Comparison of ENCODE assay signal across 46 mouse cellular contexts in genomic region chr10:21614520-21614919, GRCm38 (mm10). TPM values are rescaled to one million over a fixed set of nuclear protein-coding genes. Genes with fewer than 3 reads are reported as not detected.
"Had no signal": no experiment of that assay in that cellular context is flagged by ENCODE, and none has a peak within 500 bp of the region (broad histone marks: within the 10 kb centered on the region; RNA-seq: fewer than 3 reads in every experiment).

No protein-coding gene starts in this region.

- ATAC-seq: hindbrain, postnatal 0 days; intestine, embryonic 15.5 days; intestine, embryonic 16.5 days; intestine, postnatal 0 days had no signal

- H3K27ac ChIP-seq: heart, embryonic 13.5 days; heart, embryonic 15.5 days; hindbrain, embryonic 10.5 days; hindbrain, embryonic 12.5 days; hindbrain, embryonic 13.5 days; hindbrain, embryonic 14.5 days; hindbrain, embryonic 15.5 days; hindbrain, postnatal 0 days; intestine, embryonic 15.5 days; kidney, embryonic 15.5 days; layer of hippocampus, adult 2 months; left cerebral cortex, adult 2 months had no signal

- H3K4me3 ChIP-seq: heart, embryonic 12.5 days; heart, embryonic 13.5 days; heart, embryonic 15.5 days; hindbrain, embryonic 10.5 days; hindbrain, embryonic 12.5 days; hindbrain, embryonic 13.5 days; hindbrain, embryonic 15.5 days; intestine, embryonic 15.5 days; kidney, embryonic 15.5 days; layer of hippocampus, adult 2 months; left cerebral cortex, adult 2 months had no signal

- DNase-seq: heart, postnatal 10 days; heart, postnatal 14 days; heart, postnatal 36 days; heart, postnatal 4 days; kidney, adult 11 months; kidney, adult 18-20 months; kidney, adult 2 months; kidney, adult 8-10 months; kidney, postnatal 10 days; kidney, postnatal 14 days; kidney, postnatal 25 days; kidney, postnatal 36 days; kidney, postnatal 4 days; layer of hippocampus, adult 9-11 months; layer of hippocampus, postnatal 36 days had no signal

RNA-seq across cellular contexts. Expression of gene 1700020N01Rik, which starts 21.6 kb away (rescaled TPM):
- total RNA-seq: heart, postnatal 10 days; heart, postnatal 14 days; heart, postnatal 25 days; heart, postnatal 36 days; heart, postnatal 4 days; hematopoietic stem cell, adult 5-6 weeks; hindbrain, postnatal 0 days; layer of hippocampus, adult 18-20 months; layer of hippocampus, adult 2 months; layer of hippocampus, adult 8-10 months; layer of hippocampus, postnatal 10 days; layer of hippocampus, postnatal 14 days; layer of hippocampus, postnatal 25 days; layer of hippocampus, postnatal 36 days; left cerebral cortex, adult 18-20 months; left cerebral cortex, adult 2 months; left cerebral cortex, adult 8-10 months had no signal
- polyA plus RNA-seq: heart, embryonic 13.5 days; heart, embryonic 15.5 days; heart, postnatal 0 days; hindbrain, embryonic 10.5 days; hindbrain, embryonic 11.5 days; hindbrain, embryonic 12.5 days; hindbrain, embryonic 13.5 days; hindbrain, embryonic 14.5 days; hindbrain, embryonic 15.5 days; hindbrain, embryonic 16.5 days; hindbrain, postnatal 0 days; intestine, embryonic 14.5 days; intestine, embryonic 15.5 days; intestine, embryonic 16.5 days; kidney, embryonic 14.5 days; kidney, embryonic 15.5 days; kidney, embryonic 16.5 days; large intestine, adult 2 months had no signal
